Mouse (Mus musculus) 3T3-L1 (cell line): ENCODE data around the gene Pdpk1.
"Not testable (repeated sequence)": the region's sequence is repeated elsewhere in the genome, so short reads cannot be mapped to it uniquely, and the experiment has no call there.

ENCODE experiments used
- DNase-seq: peaks from one replicate; pipeline ENCODE4 v3.0.0-alpha.2; 2015; ENCODE audit warnings: low read depth, low spot score

Pdpk1 gene

GRCm38 (mm10) chr17:24126801-24127200 lies 23.9 kb downstream of the Pdpk1 start:
- DNase-seq: no peak

GRCm38 (mm10) chr17:24119446-24119845 lies 31.3 kb downstream of the Pdpk1 start:
- peak; percentile 90 for DNase-seq

DNA sequence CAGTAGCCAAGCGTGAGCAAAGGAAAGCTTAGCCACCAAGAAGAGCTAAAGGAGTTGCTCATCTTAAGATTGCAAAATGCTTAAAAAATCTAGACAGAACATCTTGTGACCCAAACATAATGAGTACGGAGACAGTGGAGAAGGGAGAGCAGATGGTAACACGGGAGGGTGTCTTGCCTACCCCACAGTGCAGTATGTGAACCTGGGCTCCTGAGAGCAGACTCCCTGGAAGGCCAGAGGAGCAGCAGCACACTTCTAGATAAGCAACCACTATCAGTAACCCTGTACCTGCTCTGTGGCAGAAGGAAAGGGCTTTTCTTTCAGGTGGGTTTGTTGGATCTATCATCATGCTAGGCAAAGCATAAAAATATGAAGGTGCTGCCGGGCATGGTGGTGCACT lies 37.7 kb downstream of the Pdpk1 start:
- no peak for DNase-seq

DNA sequence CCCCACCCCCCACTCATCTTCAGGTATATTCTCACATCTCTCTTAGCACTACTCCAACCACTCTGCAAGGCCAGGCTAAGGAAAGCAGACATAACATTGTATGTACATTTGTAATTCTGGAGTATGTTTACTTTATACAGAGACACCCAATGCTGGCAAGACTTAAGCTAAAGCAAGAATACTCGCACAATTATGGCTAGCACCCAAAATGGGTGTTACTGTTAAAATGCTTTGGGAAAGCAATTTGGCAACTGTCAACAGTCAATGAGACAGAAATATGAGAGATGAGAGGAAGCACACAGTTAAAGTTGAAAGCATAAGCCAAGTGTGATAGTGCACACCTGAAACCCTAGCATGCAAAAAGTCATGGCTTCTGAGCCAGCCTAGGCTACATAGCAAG lies 39.5 kb downstream of the Pdpk1 start:
- DNase-seq: no peak

- no peak for DNase-seq
Measured at GRCm38 (mm10) chr17:24108896-24109295, 41.8 kb downstream of the Pdpk1 start.

DNA sequence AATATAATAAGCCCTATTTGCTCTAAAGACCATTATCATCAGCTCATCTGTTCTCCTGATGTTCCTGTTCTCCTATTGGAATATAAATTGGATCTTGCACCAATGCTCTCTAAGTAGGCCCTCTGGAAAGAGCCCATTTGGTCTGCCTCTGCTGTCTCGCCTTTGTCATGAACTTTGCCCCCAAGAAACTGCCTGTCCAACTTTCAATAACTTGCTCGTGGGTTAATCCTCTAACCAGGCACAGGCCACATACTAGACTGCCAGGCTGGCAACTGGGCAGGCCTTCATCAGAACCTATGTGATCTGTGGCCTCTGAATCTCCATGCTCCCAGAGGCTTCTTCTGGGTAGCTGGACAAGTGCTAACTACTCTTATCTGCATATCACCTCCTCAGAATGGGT lies 45.6 kb downstream of the Pdpk1 start:
- DNase-seq: no peak

DNA sequence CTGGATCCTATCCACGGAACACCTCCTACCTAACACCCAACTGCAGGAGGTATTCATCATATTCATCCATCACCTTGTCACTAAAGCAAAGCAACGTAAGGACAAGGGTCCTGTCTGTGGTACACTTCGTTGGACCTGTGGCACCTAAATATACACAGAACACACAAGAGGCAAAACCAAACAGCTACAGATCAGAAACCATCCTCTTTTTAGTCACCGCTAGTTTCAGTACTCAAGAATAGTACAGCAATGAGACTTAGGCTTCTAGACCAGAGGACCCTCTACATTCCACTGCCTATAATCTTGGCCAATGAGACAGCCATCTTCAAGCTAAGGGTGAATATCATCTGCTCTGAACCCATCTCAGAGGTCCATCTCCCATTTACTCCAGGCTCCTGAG lies 52.4 kb downstream of the Pdpk1 start:
- DNase-seq: no peak

GRCm38 (mm10) chr17:24090575-24090974 lies 60.1 kb downstream of the Pdpk1 start:
- DNase-seq: no peak

DNA sequence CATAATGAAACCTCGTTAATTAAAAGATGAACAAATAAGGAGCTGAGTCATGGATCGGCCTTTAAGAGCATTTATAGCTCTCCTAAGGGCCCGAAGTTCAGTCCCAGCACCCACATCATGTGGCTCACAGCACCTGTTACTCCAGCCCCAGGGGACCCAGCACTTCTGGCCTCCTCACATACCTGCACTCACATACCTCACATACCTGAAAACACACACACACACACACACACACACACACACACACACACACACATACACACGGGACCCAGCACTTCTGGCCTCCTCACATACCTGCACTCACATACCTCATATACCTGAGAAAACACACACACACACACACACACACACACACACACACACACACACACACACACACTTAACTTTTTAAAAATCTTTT lies 64.3 kb downstream of the Pdpk1 start:
- not testable (repeated sequence) for DNase-seq

- no peak for DNase-seq
Measured at GRCm38 (mm10) chr17:24084593-24084992, 66.1 kb downstream of the Pdpk1 start.

- DNase-seq: no peak
Measured at GRCm38 (mm10) chr17:24077101-24077500, 73.6 kb downstream of the Pdpk1 start.

GRCm38 (mm10) chr17:24072919-24073696 lies 77.6 kb downstream of the Pdpk1 start, which contains the start of gene Kctd5:
Kctd5 (minus strand) TSS chr17:24073485.
- DNase-seq: peak; percentile 97

DNA sequence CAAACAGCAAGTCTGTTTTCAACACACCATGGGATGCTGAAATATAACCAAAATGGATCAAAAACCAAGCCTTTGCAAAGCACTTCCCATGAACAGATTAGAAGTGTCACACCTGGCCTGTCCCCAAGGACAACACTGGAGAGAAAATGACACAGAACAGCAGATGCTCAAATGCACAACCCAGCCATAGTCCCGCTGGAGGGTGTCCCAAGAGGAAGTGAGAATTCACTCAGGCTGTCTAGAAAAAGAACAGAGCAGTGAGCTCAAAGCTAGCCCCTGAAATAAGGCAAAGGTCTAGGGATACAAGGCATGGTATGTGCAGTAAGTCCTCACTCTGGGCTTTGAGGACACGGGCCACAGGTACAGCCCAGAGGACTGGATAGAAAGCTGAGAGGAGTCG lies 81.2 kb downstream of the Pdpk1 start:
- DNase-seq: no peak

- DNase-seq: peak; percentile 87
Measured at GRCm38 (mm10) chr17:24068271-24068670, 82.5 kb downstream of the Pdpk1 start.

- peak; percentile 20 for DNase-seq
Measured at GRCm38 (mm10) chr17:24062459-24063155, 88.1 kb downstream of the Pdpk1 start.

- DNase-seq: peak; percentile 55
Measured at GRCm38 (mm10) chr17:24057730-24058245, 92.9 kb downstream of the Pdpk1 start.

DNA sequence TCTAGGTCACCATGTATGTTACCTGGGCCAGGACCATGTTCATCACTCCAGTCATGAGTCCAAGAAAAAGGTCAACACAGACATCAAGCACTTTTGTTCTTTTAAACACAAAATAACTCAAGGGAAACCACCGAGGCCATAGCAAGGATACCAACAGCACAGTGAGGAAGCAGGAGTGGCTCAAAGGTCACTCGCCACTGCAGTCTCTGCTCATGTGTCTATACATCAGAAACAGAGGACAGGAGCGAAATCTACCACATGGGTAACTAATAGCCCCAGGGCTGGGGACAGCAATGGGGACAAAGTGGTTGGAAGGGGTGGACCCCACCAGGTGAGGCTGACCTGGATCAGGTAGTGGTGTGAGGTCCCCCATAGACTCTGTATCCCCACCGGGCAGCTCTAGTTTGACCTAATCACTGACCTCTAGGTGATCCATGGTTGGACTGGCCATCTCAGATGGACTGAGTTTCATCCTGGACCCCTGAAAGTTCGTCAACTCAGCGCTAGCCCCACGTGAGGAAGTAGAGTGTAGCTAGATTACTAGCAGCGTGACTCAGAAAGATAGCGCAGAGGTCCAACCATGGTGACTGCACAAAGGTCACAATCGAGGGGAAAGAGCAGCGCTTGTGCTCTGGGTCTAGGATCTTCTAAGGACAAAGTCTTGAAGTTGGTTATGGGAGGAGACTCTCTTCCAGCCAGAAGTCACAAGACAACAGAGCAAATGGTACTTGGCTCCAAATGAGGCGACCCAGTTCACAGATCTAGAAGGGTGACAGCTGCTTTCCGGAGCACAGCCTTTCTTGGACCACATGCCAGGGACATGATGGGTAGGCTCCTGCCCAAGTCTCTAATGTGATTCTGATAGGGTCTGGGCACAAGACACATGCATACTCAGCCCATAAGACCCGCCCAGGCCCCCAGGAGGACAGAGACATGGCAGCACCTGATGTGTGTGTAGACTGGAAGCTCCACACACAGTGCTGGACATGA lies 93.8 kb downstream of the Pdpk1 start:
- DNase-seq: no peak

DNA sequence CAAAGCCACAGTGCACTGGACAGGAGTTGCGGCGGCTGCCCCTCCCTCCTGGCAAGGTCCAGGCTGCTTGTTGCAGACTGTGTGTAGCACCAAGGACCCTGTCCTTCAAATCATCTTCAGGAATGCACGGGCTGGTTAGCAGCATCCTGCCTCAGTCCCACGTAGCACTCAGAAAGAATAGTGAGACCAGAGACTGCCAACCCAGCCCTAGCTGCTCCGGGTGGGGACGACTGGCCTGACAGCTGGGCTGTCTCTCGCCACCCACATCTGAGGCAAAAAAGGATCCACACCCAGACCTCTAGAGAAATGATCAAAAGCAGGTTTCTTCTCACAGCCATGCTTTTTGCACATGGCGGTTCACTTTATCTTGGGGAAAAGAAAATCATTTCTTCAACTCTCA lies 101.7 kb downstream of the Pdpk1 start:
- no peak for DNase-seq

- no peak for DNase-seq
Measured at GRCm38 (mm10) chr17:24048053-24048452, 102.7 kb downstream of the Pdpk1 start.

GRCm38 (mm10) chr17:24046026-24046425 lies 104.7 kb downstream of the Pdpk1 start:
- no peak for DNase-seq

DNA sequence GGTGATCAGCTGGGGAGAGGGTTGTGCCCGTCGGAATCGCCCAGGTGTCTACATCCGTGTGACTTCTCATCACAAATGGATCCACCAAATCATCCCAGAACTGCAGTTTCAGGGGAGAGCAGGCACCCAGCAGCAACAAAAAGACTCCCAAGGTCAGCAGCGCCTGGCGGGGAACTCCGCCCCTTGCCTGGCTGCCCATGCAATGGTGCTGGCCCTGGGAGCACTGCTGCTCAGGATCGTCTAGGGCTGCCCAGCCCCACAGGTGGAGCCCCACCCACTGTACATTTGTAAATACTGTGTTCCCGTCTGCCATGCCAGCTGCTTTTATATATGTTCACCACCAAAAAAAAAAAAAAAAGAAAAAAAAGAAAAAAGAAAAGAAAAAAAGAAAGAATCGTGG lies 105.1 kb downstream of the Pdpk1 start:
- DNase-seq: no peak

GRCm38 (mm10) chr17:24044482-24044881 lies 106.2 kb downstream of the Pdpk1 start:
- no peak for DNase-seq
